Comparison of ENCODE assay signal across 8 mouse cellular contexts in the genomic region with DNA sequence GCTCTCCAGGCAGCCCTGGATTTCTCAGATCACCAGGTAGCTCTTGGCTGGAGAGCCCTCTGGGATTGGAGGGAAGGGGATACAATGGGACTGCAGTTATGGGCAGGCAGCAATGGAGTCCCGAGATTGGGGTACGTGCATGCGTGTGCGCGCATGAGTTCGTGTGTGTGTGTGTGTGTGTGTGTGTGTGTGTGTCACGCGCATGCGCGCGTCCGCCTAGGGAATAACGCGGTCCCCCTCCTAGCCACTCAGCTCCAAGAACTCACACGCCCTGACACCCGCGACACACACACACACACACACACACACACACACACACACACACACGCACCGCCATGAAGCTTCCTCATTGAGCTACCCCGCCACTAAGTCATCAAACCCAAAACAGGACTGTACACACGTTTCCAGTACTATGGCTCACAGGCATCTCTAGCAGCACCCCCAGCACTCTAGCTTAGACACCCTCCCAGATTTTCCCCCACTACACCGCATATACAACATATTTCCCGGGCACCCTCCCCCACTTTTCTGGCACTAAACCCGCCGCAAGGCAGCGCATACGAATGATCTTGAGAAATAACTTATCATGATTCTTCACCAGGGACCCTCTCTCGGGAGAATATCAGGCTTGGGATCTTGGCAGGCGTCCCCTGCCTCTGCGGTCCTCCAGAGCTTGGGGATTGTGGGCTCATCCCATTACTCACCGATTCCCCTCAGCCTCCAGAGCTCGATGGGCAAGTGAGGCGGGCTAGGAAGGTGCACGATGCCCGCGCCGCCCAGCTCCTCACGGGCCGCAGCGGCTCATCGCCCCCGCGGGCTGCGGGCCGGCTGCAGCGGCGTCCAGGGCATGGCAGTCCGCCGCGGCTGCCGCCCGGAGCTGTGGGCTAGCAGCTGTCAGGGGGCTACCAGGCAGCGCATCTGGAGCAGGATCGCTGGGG. TPM values are rescaled to one million over a fixed set of nuclear protein-coding genes. Genes with fewer than 3 reads are reported as not detected.
DNase-seq lines count a peak whose midpoint lies in the region; ATAC-seq and TF ChIP-seq lines count a peak whose summit lies in the region.

No protein-coding gene starts in this region.

- H3K9me3 ChIP-seq in forebrain, postnatal 0 days (ENCODE audit: low read length) = no peaks in the 10 kb centered on the region
- H3K9me3 ChIP-seq in hindbrain, postnatal 0 days (ENCODE audit: low read length) = no peaks in the 10 kb centered on the region
- no peaks in the 10 kb centered on the region for H3K9me3 ChIP-seq in limb, embryonic 15.5 days

- peak; percentile 24 to 67 for DNase-seq in adrenal gland, adult (ENCODE audit: inconsistent age in 2 of 2, low spot score in 1 of 2)
- DNase-seq in adrenal gland, postnatal 4 days (ENCODE audit: low spot score in 2 of 2) = no peak
- peak; percentile 85 for DNase-seq in cerebellum, adult 2 months
- peak; percentile 91 for DNase-seq in forebrain, postnatal 0 days
- DNase-seq in hindbrain, postnatal 0 days (ENCODE audit: low spot score) = peak; percentile 86

- H3K4me3 ChIP-seq in cerebellum, adult 2 months (replicated peaks; ENCODE audit: insufficient read depth, low read depth, low read length) = peak overlapping the region; percentile 79
- H3K4me3 ChIP-seq in forebrain, postnatal 0 days (ENCODE audit: low read depth, low read length) = peak overlapping the region; percentile 64
- H3K4me3 ChIP-seq in hindbrain, postnatal 0 days (ENCODE audit: low read length) = peak overlapping the region; percentile 74
- peak overlapping the region; percentile 57 for H3K4me3 ChIP-seq in limb, embryonic 15.5 days
- peak overlapping the region; percentile 55 for H3K4me3 ChIP-seq in olfactory bulb, adult 2 months (ENCODE audit: insufficient read depth, low read depth, low read length)

- peak; percentile 44; the same call in 1 of the 2 replicates for TF ChIP-seq POLR2A in cerebellum, adult 2 months (IDR thresholded peaks at IDR 0.05; ENCODE audit: borderline replicate concordance, insufficient read depth, low read length)
- TF ChIP-seq POLR2A in olfactory bulb, adult 2 months (IDR thresholded peaks at IDR 0.05; ENCODE audit: insufficient read depth, low read depth, low read length) = 0 out of 2 replicates have a peak, but pooled peaks have one; percentile 23

- no peaks in the 10 kb centered on the region for H3K27me3 ChIP-seq in cerebellum, adult 2 months (ENCODE audit: control insufficient read depth, insufficient read depth, low read length)
- 0 out of 2 replicates have a peak, but pooled peaks cover 4% of the 10 kb centered on the region for H3K27me3 ChIP-seq in forebrain, postnatal 0 days (ENCODE audit: insufficient read depth, low read length)
- no peaks in the 10 kb centered on the region for H3K27me3 ChIP-seq in hindbrain, postnatal 0 days (ENCODE audit: insufficient read depth, low read length)
- peaks cover 35% of the 10 kb centered on the region for H3K27me3 ChIP-seq in limb, embryonic 15.5 days

- peak overlapping the region; percentile 90 for H3K4me2 ChIP-seq in forebrain, postnatal 0 days (ENCODE audit: low read depth)
- peak overlapping the region; percentile 96 for H3K4me2 ChIP-seq in hindbrain, postnatal 0 days (ENCODE audit: low read depth, low read length)
- H3K4me2 ChIP-seq in limb, embryonic 15.5 days = peak overlapping the region; percentile 99

- no peaks in the 10 kb centered on the region for H3K36me3 ChIP-seq in forebrain, postnatal 0 days (ENCODE audit: insufficient read depth)
- no peaks in the 10 kb centered on the region for H3K36me3 ChIP-seq in hindbrain, postnatal 0 days (ENCODE audit: insufficient read depth, low read length)
- H3K36me3 ChIP-seq in limb, embryonic 15.5 days = no peaks in the 10 kb centered on the region

- peak; percentile 78 for ATAC-seq in forebrain, postnatal 0 days
- ATAC-seq in hindbrain, postnatal 0 days = peak; percentile 81
- 0 out of 2 replicates have a peak, but pooled peaks have one; percentile 13 for ATAC-seq in limb, embryonic 15.5 days (ENCODE audit: insufficient number of reproducible peaks, low FRiP score, low TSS enrichment, low read depth)
- no peak for ATAC-seq in megakaryocyte progenitor cell, adult 5-6 weeks (replicated peaks; ENCODE audit: poor library complexity)

- peak overlapping the region; percentile 90 for H3K27ac ChIP-seq in cerebellum, adult 2 months (ENCODE audit: insufficient read depth, low read length)
- H3K27ac ChIP-seq in forebrain, postnatal 0 days (ENCODE audit: low read depth, low read length) = peak overlapping the region; percentile 82
- peak overlapping the region; percentile 93 for H3K27ac ChIP-seq in hindbrain, postnatal 0 days
- peak overlapping the region; percentile 43; the same call in 1 of the 2 replicates for H3K27ac ChIP-seq in limb, embryonic 15.5 days
- peak overlapping the region; percentile 71 for H3K27ac ChIP-seq in olfactory bulb, adult 2 months (ENCODE audit: insufficient read depth, low read depth, low read length)

- under 1% methylated on average over 52 of the region's 54 CpGs for WGBS in cerebellum, adult 2 months
- WGBS in forebrain, postnatal 0 days = 2% methylated on average over 54 of the region's 54 CpGs
- 1% methylated on average over 52 of the region's 54 CpGs for WGBS in hindbrain, postnatal 0 days
- under 1% methylated on average over 54 of the region's 54 CpGs for WGBS in limb, embryonic 15.5 days
- WGBS in olfactory bulb, adult 2 months = 3% methylated on average over 50 of the region's 54 CpGs

- no peak for TF ChIP-seq CTCF in cerebellum, adult 2 months (IDR thresholded peaks at IDR 0.05; ENCODE audit: borderline replicate concordance, insufficient read depth, low read depth, low read length)
- TF ChIP-seq CTCF in forebrain, postnatal 0 days (IDR thresholded peaks at IDR 0.05; ENCODE audit: low read depth) = no peak
- no peak for TF ChIP-seq CTCF in hindbrain, postnatal 0 days (IDR thresholded peaks at IDR 0.05; ENCODE audit: low read depth)
- no peak for TF ChIP-seq CTCF in olfactory bulb, adult 2 months (IDR thresholded peaks at IDR 0.05; ENCODE audit: insufficient read depth, low read depth, low read length)

- H3K9ac ChIP-seq in forebrain, postnatal 0 days = peak overlapping the region; percentile 75
- H3K9ac ChIP-seq in hindbrain, postnatal 0 days (replicated peaks; ENCODE audit: low read length) = peak overlapping the region; percentile 94
- peak overlapping the region; percentile 65 for H3K9ac ChIP-seq in limb, embryonic 15.5 days

- H3K4me1 ChIP-seq in cerebellum, adult 2 months (ENCODE audit: control insufficient read depth, insufficient read depth, low read length) = peaks cover 3% of the 10 kb centered on the region; the same call in 1 of the 2 replicates
- H3K4me1 ChIP-seq in forebrain, postnatal 0 days (ENCODE audit: insufficient read depth) = no peaks in the 10 kb centered on the region
- H3K4me1 ChIP-seq in hindbrain, postnatal 0 days (ENCODE audit: insufficient read depth, low read length) = peaks cover 5% of the 10 kb centered on the region; the same call in 1 of the 2 replicates
- peaks cover 18% of the 10 kb centered on the region for H3K4me1 ChIP-seq in limb, embryonic 15.5 days
- H3K4me1 ChIP-seq in olfactory bulb, adult 2 months (ENCODE audit: control insufficient read depth, insufficient read depth, low read length) = peaks cover 9% of the 10 kb centered on the region

RNA-seq across cellular contexts. Expression of gene Slc8a3, which starts 0.8 kb away (rescaled TPM):
- total RNA-seq in adrenal gland, postnatal 4 days (2021) = 1 to 10 TPM; 2.2 to 3.1 TPM
- 23.4 and 24.2 TPM in 2 replicates for polyA plus RNA-seq in cerebellum, adult 2 months (2012; rRNA removed)
- total RNA-seq in forebrain, postnatal 0 days (2014; rRNA removed) = 27.9 and 38.7 TPM in 2 replicates
- polyA plus RNA-seq in forebrain, postnatal 0 days (2015; fragmentation: Nextera tagmentation; extraction: Ambion mirVana) = 5.7 and 10.5 TPM in 2 replicates
- total RNA-seq in hindbrain, postnatal 0 days (2014; rRNA removed) = 51.2 and 52.0 TPM in 2 replicates
- 9.9 and 11.0 TPM in 2 replicates for polyA plus RNA-seq in hindbrain, postnatal 0 days (2015; fragmentation: Nextera tagmentation; extraction: Ambion mirVana)
- polyA plus RNA-seq in limb, embryonic 15.5 days (2015; fragmentation: Nextera tagmentation; extraction: Ambion mirVana) = 2.9 and 3.5 TPM in 2 replicates
- not detected in 2 replicates for polyA plus RNA-seq in olfactory bulb, adult 2 months (2012; ENCODE audit: insufficient read depth, insufficient read length, low replicate concordance, missing spikeins)
- not detected in 2 replicates for total RNA-seq in megakaryocyte progenitor cell, adult 5-6 weeks (2015)
- total RNA-seq in megakaryocyte progenitor cell, adult 5-6 weeks (2017) = not detected in 2 replicates

RNA-seq across cellular contexts. Expression of gene Gm4787, which starts 47.1 kb away (rescaled TPM):
- total RNA-seq in adrenal gland, postnatal 4 days (2021) = 1 to 10 TPM; 1.1 to 1.5 TPM
- 2.2 and 2.5 TPM in 2 replicates for polyA plus RNA-seq in cerebellum, adult 2 months (2012; rRNA removed)
- 0.69 and 1.9 TPM in 2 replicates for total RNA-seq in forebrain, postnatal 0 days (2014; rRNA removed)
- 0.06 TPM in 1 of 2 replicates, not detected in the other for polyA plus RNA-seq in forebrain, postnatal 0 days (2015; fragmentation: Nextera tagmentation; extraction: Ambion mirVana)
- 0.68 and 3.5 TPM in 2 replicates for total RNA-seq in hindbrain, postnatal 0 days (2014; rRNA removed)
- polyA plus RNA-seq in hindbrain, postnatal 0 days (2015; fragmentation: Nextera tagmentation; extraction: Ambion mirVana) = 0.09 and 0.11 TPM in 2 replicates
- polyA plus RNA-seq in limb, embryonic 15.5 days (2015; fragmentation: Nextera tagmentation; extraction: Ambion mirVana) = 0.11 and 0.20 TPM in 2 replicates
- polyA plus RNA-seq in olfactory bulb, adult 2 months (2012; ENCODE audit: insufficient read depth, insufficient read length, low replicate concordance, missing spikeins) = not detected in 2 replicates
- total RNA-seq in megakaryocyte progenitor cell, adult 5-6 weeks (2015) = 1.0 and 1.9 TPM in 2 replicates
- total RNA-seq in megakaryocyte progenitor cell, adult 5-6 weeks (2017) = 0.29 and 0.51 TPM in 2 replicates

Comparison
In these comparisons a context has a peak if more than half of its experiments do, and no peak if none do; other contexts are left out.
1. DNase-seq: peak in adrenal gland, adult (2 of 2), cerebellum, adult 2 months (2 of 2), forebrain, postnatal 0 days (single experiment) and hindbrain, postnatal 0 days (single experiment); none in adrenal gland, postnatal 4 days (0 of 2).
2. H3K27ac ChIP-seq: peak in every context shown above with its lines; median percentile 93 in hindbrain, postnatal 0 days; 90 in cerebellum, adult 2 months; 82 in forebrain, postnatal 0 days; 71 in olfactory bulb, adult 2 months; 43 in limb, embryonic 15.5 days.
3. Peak in every context shown above with its lines, with median percentiles within 50 percentile points of each other: H3K4me3 ChIP-seq, H3K4me2 ChIP-seq and H3K9ac ChIP-seq.